Mouse (Mus musculus): ENCODE data around the gene Gpn3.

Gene Gpn3

DNA sequence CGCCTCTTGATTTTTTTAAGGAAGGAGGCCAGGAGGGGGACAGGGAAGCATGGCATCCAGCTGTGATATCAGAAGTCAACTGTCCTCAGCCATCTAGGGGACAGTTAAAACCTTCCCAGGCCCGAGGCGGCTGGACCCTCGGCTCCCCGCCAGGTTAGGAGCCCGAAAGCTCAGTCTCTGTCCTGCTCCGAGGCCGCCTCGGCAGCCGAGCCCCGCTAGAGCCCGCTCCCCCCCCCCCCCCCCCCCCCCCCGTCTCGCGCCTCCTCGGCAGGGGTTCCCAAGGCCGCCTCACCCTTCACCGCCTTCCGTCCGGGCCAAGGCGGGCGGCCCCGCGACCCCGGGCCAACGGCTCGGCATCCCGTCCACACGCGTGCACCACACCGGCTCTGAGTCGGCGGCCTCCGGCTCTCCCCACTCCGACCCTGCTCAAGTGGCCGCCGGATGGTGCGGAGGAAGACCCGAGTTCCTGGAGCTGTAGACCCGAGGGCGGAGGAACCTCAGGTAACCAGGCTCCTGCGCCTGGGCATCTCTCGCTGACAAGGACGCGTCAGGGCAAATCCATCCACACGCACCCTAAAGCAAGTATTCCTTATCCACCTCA lies at the start of gene Gpn3:
TSS of gene Gpn3 (plus strand) at position 286 of the 601 bp plus-strand sequence.
- DNase-seq (ENCODE audit: low read depth, low spot score) = no peak

DNA sequence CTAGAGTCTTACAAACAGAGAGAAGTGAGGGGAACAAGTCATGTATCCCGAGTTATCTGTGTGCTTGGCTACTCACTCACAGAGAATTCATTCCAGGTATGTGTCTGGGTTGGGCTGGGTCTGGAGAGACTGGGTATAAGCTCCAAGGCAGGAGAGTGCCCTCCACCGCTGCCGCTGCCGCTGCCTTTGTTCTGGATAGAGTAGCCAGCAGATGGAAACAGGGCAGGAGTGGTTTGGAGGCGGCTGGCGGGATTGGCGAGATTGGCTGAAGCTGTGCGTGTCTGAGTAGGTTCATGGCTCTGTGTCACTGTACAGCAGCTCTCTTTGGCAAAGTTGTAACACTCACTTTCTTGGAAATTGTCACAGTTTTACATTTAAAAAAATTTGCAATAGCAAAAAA lies 48.2 kb upstream of the Gpn3 start:
- DNase-seq (ENCODE audit: low read depth, low spot score) = no peak

DNA sequence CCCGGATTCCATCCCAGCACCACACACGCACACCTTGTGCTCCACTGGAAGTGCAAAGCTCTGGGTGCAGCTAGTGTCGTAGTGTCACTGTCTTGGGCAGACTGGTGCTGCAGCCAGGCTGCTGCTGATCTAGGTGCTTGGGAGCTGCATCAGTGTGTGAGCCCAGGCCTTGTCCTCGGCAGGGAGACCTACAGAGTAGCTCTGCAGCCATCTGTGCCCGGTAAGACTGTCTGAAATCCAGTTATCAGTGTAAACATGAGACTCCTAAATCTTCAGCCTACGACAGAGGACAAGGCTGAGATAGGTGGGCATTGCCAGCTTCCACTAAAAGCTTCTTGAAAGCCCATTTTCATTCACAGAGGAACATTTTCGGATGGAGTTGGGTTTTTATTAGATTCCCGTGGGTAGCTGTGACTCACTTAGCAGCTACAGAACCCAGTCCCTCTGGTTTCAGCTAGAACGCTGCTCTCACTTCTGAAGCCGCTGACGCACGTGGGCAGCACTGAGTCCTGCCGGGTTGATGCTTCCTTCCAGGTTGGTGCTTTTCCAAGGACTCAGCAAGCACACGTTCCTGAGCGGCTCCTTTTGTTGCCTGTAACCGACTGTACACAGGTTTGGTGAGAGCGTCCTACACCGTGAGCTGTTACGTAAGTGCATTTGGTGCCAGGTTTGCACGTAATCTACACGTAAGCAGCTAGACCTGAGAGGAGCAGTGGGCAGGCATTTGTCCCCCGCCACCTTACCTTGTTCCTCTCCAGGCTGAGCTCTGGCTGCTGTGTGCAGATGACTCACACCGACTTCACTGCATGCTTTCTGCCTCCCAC lies 46.9 kb upstream of the Gpn3 start:
- peak; percentile 58 for DNase-seq (ENCODE audit: low read depth, low spot score)

DNA sequence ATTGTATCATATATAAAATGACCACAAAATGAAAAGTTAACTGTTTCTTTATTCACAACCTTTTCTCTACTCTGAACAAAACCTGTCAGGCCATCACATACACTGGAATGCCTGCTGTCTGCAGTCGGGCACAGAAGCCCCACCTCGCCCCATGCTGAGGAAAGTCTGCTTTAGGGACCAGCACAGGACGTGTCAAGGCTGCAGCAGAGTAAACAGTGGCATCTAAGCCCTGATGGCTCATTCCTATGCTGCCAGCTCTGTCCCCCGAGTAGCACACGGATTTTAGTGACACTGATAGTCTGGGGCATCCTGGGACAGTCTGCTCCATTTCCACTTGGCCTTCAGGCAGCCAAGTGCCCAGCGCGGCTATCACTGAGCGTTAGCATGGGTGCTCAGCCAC lies 46.2 kb upstream of the Gpn3 start:
- DNase-seq (ENCODE audit: low read depth, low spot score) = no peak

DNA sequence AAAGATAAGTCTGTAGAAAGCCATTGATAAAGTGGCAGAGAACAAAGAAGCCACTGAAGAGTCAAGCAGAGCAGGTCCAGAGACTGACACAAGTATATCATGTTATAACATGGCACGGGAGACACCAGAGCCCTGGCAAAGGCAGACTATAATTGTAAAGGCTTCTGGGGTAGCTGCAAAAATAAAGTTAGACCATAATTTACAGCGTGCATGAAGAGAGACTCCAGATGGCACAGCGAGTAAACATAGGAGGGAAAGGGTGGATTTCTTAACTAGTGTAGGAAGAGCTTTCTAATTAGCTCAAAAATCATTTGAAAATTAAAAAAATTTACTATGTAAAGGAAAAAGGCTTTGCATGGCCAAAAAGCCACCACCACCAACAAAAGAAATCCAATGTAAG lies 44.4 kb upstream of the Gpn3 start:
- no peak for DNase-seq (ENCODE audit: low read depth, low spot score)

DNA sequence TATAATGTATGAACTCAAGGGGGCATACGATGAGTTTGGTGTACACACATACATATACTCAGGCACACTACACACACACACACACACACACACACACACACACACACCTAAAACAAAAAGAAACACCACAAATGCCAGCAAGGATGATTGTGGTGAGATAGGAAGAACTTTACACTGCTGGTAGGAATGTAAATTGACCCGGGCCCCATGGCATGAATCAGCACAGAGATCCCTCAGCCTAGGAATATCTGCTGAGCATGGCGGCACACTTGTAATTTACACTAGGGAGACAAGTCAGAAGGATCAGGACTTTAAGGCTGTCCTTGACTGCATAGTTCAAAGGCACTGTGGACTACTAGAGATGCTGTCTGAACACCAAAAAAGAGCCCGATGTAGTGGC lies 41.4 kb upstream of the Gpn3 start:
- no peak for DNase-seq (ENCODE audit: low read depth, low spot score)

DNA sequence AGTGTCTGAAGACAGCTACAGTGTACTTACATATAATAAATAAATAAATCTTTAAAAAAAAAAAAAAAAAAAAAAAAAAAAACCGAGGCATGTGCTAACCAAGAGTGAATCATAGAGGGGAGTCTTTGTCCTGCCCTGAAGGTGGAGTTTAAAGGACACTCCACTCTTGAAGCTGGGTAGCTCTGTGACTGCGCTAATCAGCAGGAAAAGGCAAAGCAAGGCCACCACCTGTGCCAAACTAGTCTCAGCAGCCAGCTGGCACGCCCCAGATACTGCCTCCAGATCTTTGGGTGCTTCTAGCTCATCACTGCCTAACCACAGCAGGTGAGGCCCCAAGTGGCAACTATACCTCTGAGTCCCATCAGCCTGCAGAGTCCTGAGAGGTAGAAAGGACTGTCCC lies 37.0 kb upstream of the Gpn3 start:
- no peak for DNase-seq (ENCODE audit: low read depth, low spot score)

DNA sequence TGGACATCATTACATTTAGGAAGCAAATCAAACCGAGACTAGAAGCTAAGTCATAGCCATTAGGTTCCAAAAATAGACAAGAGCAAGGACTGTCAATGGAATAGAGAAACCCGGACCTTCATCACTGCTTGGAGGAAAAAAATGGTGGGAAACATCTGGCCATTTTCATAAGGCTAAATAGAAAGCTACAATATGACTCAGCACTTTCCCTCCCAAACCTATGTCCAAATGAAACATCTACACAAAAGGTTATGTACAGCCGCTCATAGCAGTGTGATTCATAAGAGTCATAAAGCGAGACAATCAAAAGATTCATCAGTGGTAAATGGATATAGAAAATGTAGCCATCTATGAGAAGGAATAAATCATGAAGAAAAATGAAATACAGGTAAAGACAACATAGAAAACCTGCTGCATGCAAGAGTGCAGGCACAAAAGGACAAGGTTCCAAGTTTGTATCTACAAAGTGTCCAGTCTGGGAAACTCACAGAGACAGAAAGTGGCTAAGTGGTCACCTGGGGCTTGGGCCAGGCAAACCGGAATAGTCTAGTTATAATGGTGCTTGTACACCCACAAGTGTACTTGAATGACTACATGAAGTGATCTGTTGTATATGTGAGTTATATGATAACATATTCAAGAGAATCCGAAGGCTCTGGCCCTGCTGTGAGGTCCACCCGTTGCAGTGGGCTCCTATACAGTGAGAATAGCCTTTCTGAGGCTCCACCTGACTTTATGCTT lies 35.0 kb upstream of the Gpn3 start:
- DNase-seq (ENCODE audit: low read depth, low spot score) = no peak

DNA sequence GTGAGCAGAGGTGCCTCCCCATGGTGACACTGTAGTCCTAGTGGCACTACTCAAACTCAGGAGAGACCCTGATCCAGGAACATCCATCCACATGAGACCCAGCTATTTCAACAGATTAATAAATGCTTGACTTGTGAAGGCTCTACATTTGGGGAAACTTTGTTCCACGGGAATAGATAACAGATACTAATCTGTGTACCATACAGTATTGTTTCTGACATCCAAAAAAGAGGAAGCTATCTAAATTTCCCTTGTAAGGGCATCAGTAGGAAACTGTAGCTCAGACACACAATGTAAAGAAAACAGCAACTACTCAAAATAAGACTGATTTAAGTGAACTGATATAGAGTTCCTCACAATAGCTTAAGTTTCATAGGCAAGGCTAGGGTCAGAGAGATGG lies 28.8 kb upstream of the Gpn3 start:
- DNase-seq (ENCODE audit: low read depth, low spot score) = no peak

DNA sequence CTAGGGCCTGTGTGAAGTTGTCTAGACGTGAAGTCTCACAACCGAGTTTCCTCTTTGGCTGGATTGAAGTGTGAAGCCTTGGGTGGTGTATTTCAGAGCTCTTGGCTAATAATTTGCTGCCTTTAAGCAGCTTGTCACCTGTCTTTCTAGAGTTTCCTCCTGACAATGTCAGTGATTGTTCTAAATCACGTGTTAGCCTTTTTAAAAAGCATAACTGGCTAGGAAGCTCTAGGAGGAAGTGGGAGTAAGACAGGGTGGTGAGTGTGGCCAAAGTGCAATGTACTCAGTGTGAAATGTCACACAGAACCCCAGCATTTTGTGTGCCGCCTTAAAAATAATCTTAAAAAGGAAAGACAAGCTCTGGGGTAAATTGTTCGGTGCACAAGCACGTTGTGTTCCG lies 27.9 kb upstream of the Gpn3 start:
- no peak for DNase-seq (ENCODE audit: low read depth, low spot score)

DNA sequence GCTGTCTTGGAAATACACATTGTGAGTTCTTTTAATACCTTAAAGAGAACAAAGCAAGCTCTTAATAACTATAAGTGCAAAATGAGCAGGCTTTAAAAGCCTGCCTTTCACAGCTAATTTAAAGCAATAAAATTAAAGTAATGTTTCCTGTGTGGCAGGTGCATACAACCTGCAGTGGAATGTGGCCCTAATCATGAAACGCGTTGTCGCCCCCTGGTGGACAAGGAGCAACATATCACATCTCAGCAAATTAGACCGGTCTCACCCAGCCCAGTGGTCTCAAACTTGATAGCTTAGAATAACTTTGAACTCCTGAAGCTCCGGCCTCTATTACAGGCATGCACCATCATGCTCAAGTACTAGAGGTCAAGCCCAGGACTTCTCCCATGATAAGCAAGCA lies 27.4 kb upstream of the Gpn3 start:
- peak; percentile 70 for DNase-seq (ENCODE audit: low read depth, low spot score)

DNA sequence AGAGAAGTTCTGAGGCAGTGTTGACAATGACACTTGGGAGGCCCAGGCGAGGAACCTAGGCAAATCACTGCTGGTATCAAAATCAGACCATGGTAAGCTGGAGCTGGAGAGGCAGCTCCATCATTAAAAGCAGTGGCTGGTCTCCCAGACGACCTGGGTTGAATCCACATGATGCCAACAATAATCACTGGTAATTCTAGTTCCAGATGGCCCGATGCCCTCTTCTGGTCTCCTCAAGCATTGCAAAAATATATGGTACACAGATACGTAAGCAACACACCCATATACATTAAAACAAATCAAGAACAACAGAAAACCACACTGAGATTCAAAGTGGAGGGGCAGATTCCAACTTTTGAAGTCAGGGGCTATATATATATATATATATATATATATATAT lies 25.9 kb upstream of the Gpn3 start:
- no peak for DNase-seq (ENCODE audit: low read depth, low spot score)

DNA sequence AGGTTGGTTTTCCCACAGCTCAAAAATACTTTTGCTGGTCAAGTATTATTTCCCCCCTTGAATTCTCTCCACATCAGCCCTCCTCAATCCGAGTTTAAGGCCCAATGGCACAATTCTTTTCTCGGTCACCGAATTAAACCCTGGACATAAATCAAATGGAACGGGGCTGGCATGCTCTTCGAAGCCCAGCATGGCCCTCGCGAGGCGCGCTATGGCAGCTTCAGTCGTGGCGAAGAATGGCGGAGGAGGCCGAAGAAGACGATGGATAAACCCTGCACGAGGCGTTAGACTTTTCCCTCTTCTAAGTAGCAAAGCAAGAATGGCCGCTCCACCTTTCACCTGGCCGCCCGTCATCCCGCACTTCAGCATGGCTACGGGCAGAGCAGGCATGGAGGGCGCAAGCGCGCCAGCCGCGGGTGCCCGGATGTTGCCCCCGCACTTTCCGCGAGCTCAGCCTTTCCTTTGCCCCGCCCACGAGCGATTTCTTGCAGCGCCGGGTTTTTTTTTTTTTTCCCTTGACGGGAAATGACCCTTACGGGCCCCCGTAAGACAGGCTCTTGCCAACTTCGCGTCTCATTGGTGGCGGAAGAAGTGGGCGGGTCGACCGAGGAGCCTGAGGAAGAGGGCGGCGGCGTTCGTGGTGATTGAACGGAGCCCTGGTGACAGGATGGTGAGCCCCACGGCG lies 17.7 kb upstream of the Gpn3 start, which contains the start of the genes Rad9b and Vps29:
TSS of gene Rad9b (minus strand) at position 427 of the 685 bp plus-strand sequence.
TSS of gene Vps29 (plus strand) at position 563 of the 685 bp plus-strand sequence.
- DNase-seq (ENCODE audit: low read depth, low spot score) = peak; percentile 99

DNA sequence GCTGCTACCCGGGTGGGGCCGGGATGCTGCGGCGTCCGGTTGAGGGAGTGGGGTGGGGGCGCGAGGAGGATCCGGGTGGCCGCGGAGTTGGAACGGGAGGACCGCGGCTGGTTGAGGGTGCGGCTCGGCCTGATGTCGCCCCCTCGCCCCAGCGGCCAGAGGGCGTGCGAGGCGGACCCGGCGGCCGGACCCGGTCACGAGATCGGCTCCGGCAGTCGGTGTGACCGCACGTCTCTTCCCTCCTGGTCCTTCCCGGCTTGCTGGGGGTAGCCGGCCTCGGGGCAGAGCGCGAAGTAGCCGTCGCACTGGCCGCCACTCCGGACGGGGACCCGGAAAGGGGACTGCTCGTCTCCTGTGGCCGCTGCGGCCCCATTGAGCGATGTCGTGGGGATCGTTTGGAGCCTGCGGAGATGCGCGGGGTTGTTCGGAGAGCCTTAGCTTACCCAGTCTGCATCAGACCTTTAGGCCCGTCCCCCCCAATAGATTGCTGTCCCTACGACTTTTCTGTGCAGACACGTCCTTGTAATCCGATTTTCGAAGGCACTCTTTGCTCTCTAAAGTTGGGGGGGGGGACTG lies 17.1 kb upstream of the Gpn3 start:
- DNase-seq (ENCODE audit: low read depth, low spot score) = no peak

DNA sequence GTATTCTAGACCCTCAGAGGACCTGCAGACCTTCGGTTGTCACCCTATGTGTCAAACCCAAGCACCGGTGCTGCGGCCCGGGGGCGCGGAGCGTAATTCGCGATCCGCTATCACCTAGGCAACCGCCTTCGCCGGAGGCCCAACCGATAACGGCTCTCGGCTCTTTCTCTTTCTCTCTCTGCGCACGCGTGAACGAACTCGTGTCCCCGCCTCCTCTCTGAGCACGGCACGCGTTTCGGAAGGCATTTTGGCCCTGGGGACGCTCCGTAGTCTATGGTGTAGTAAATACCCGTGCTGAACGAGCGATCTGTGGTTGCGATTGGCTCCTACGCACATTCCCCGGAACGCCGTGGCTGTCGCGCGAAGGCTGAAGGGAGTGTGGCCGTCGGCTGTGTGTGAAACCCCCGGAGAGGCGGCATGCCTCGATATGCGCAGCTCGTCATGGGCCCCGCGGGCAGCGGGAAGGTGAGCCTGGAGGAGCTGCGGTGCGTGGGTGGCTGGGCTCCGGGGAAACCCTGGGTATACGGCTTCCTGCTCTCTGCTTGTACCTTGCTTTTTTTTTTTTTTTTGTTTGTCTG lies 605 bp downstream of the Gpn3 start, which contains the start of gene Fam216a:
TSS of gene Fam216a (minus strand) at position 173 of the 578 bp plus-strand sequence.
- DNase-seq (ENCODE audit: low read depth, low spot score) = peak; percentile 98

DNA sequence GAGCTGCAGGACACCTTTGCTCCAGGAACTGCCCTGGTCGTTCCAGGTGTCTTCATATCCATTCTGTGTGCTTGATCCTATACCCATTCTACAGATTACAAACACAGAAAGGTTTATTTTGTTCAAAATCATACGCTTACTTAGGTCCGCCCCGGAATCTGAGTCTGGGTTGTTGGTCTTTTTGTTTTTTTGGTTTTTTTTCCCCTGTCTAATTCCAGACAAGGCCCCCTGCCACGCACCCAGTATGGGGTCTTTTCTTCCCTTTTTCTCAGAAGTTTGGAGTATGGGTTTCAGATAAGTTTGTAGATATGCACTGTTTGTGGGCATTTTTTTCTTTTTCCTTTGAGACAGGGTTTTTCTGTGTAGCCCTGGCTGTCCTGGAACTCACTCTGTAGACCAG lies 1.2 kb downstream of the Gpn3 start:
- no peak for DNase-seq (ENCODE audit: low read depth, low spot score)

DNA sequence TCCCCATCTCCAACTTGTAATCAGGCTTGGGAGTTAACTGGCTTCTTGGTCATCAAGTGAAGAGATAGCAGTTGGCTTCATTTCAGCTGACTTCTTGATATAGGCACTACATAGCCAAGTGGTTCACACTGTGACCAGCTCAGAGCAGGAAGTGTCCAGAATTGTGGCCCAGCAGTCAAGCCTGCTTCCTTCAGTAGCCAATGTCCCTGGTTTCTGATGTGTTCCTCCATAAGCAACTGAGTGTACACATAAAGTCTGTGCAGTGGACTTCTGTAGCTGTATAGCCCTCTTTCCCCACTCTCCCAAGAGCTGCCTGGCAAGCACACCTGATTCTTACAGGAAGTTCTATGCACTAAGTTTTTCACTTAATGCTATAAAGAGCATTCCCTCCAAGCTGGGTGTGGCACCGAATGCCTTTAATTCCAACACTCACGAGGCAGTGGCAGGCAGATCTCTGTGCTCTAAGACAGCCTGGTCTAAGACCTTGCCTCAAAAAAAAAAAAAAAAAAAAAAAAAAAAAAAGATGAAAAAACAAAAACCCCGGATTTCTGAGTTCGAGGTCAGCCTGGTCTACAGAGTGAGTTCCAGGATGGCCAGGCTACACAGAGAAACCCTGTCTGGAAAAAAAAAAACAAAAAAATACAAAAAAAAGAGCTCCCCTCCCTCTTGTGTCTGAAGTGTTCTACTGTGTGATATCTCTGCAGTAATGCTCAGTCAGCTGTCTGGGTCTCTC lies 5.6 kb downstream of the Gpn3 start:
- DNase-seq (ENCODE audit: low read depth, low spot score) = no peak

DNA sequence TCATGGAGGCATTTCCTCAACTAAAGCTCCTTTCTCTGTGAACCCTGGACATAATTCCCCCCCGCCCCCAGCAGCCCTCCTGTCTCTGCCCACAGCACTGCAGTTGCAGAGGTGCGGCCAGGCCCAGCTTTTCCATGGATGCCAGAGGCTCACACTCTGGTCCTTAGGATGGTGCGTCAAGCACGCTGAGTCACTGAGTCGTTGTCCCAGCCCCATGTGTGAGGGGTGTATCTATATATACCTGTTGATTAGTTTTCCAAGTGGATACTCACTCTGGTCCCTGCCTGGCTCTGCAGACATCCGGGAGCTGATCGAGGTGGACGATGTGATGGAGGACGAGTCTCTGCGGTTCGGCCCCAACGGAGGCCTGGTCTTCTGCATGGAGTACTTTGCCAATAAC lies 6.5 kb downstream of the Gpn3 start:
- no peak for DNase-seq (ENCODE audit: low read depth, low spot score)

DNA sequence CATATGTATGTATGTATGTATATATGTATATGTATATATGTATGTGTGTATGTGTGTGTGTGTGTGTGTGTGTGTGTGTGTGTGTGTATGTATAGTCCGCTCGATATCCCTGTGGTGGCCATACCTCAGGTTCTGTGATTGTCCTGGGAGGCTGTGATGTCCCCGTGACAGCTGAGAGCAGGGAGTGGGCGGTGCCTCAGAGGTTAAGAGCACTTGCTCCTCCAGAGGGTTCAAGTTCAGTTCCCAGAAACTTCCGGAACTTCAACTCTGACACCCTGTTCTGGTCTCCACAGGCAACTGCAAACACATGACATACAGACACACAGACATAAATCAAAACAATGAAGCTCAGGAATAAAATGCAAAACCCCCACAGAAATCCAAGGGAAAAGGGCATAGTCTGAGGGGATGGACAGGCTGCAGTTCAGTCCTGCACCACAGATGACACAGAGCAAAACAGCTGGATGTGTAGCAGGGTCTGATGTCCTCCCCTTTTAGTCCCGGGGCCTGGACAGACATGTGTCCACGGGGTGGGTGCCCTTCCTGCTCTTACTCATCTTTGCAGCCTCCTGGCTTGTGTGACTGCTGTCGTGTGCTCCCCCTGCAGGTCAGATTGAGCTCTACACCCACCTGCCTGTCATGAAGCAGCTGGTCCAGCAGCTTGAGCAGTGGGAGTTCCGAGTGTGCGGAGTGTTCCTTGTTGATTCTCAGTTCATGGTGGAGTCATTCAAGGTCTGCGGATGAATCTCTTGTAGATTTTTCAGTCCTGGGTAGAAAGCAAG lies 7.9 kb downstream of the Gpn3 start:
- peak; percentile 60 for DNase-seq (ENCODE audit: low read depth, low spot score)

DNA sequence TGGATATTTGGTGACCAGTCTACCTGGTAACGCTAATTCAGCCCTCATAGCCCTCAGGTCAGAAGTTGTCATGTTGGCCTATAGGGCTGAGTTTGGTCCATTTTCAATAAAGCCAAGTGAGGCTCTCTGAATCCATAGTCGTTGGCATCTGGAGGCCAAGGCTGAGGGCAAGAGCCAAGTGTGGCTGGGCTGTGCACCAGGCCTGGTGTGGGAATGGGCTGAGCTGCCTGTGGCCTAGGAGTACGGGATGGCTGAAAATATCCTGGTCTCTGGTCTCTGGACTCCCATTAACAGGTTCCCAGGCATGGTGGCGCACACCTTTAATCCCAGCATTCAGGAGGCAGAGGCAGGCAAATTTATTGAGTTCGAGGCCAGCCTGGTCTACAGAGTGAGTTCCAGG lies 18.3 kb downstream of the Gpn3 start:
- DNase-seq (ENCODE audit: low read depth, low spot score) = no peak
